Mouse (Mus musculus): Measurements from ENCODE around the gene Wbp2. TPM values are rescaled to one million over a fixed set of nuclear protein-coding genes. Genes with fewer than 3 reads are reported as not detected.

Gene Wbp2
- polyA plus RNA-seq, 1 experiment from 2014 or later = 164 TPM

GRCm38 (mm10) chr11:116062521-116062920 lies 24.3 kb downstream of the Wbp2 start:
- DNase-seq (ENCODE audit: low spot score) (no peak), ATAC-seq (ENCODE audit: low FRiP score) (no peak)
- no peak overlapping the region for H3K27ac ChIP-seq
- no peaks in the 10 kb centered on the region for H3K27me3 ChIP-seq (ENCODE audit: control insufficient read depth, insufficient read depth, low read length)
- no peak overlapping the region for H3K9ac ChIP-seq
- WGBS = 65% methylated on average over 8 of the region's 8 CpGs
- H3K9me3 ChIP-seq (ENCODE audit: control insufficient read depth, low read length) = no peaks in the 10 kb centered on the region
- H3K4me3 ChIP-seq (replicated peaks; ENCODE audit: low read length) = no peak overlapping the region
- H3K36me3 ChIP-seq (replicated peaks; ENCODE audit: control insufficient read depth, insufficient read depth) = peaks cover 46% of the 10 kb centered on the region
- H3K4me2 ChIP-seq (replicated peaks) = no peak overlapping the region
- no peaks in the 10 kb centered on the region for H3K4me1 ChIP-seq (replicated peaks; ENCODE audit: control insufficient read depth, insufficient read depth, low read length)

- H3K27me3 ChIP-seq (ENCODE audit: control insufficient read depth, insufficient read depth, low read length) = no peaks in the 10 kb centered on the region
- ATAC-seq (ENCODE audit: low FRiP score) (no peak), DNase-seq (ENCODE audit: low spot score) (no peak)
- H3K36me3 ChIP-seq (replicated peaks; ENCODE audit: control insufficient read depth, insufficient read depth) = peaks cover 53% of the 10 kb centered on the region
- no peaks in the 10 kb centered on the region for H3K4me1 ChIP-seq (replicated peaks; ENCODE audit: control insufficient read depth, insufficient read depth, low read length)
- no peak overlapping the region for H3K4me2 ChIP-seq (replicated peaks)
- H3K9me3 ChIP-seq (ENCODE audit: control insufficient read depth, low read length) = no peaks in the 10 kb centered on the region
- H3K27ac ChIP-seq = no peak overlapping the region
- no peak overlapping the region for H3K9ac ChIP-seq
- no peak overlapping the region for H3K4me3 ChIP-seq (replicated peaks; ENCODE audit: low read length)
- 84% methylated on average over 13 of the region's 13 CpGs for WGBS
Observed at GRCm38 (mm10) chr11:116061641-116062415, 25.0 kb downstream of the Wbp2 start.

- ATAC-seq (ENCODE audit: low FRiP score) (no peak), DNase-seq (ENCODE audit: low spot score) (no peak)
Observed at GRCm38 (mm10) chr11:116060596-116060995, 26.2 kb downstream of the Wbp2 start.

GRCm38 (mm10) chr11:116059691-116060025 lies 27.1 kb downstream of the Wbp2 start:
- Histone ChIP-seq H3K9ac (no peak overlapping the region), H3K36me3 (replicated peaks; ENCODE audit: control insufficient read depth, insufficient read depth) (peaks cover 74% of the 10 kb centered on the region), H3K4me3 (replicated peaks; ENCODE audit: low read length) (no peak overlapping the region), H3K4me1 (replicated peaks; ENCODE audit: control insufficient read depth, insufficient read depth, low read length) (no peaks in the 10 kb centered on the region), H3K27ac (no peak overlapping the region), H3K9me3 (ENCODE audit: control insufficient read depth, low read length) (no peaks in the 10 kb centered on the region), H3K4me2 (replicated peaks) (no peak overlapping the region), H3K27me3 (ENCODE audit: control insufficient read depth, insufficient read depth, low read length) (no peaks in the 10 kb centered on the region)
- DNase-seq (ENCODE audit: low spot score) (no peak), ATAC-seq (ENCODE audit: low FRiP score) (no peak)
- 94% methylated on average over 11 of the region's 11 CpGs for WGBS

More at GRCm38 (mm10) chr11:116060596-116060995, 26.2 kb downstream of the Wbp2 start:
- Histone ChIP-seq H3K27me3 (ENCODE audit: control insufficient read depth, insufficient read depth, low read length) (no peaks in the 10 kb centered on the region), H3K36me3 (replicated peaks; ENCODE audit: control insufficient read depth, insufficient read depth) (peaks cover 64% of the 10 kb centered on the region), H3K4me3 (replicated peaks; ENCODE audit: low read length) (no peak overlapping the region), H3K27ac (no peak overlapping the region), H3K9me3 (ENCODE audit: control insufficient read depth, low read length) (no peaks in the 10 kb centered on the region), H3K4me1 (replicated peaks; ENCODE audit: control insufficient read depth, insufficient read depth, low read length) (no peaks in the 10 kb centered on the region), H3K4me2 (replicated peaks) (no peak overlapping the region), H3K9ac (no peak overlapping the region)
- 95% methylated on average over 9 of the region's 9 CpGs for WGBS

- Histone ChIP-seq H3K4me2 (replicated peaks) (no peak overlapping the region), H3K36me3 (replicated peaks; ENCODE audit: control insufficient read depth, insufficient read depth) (peaks cover 79% of the 10 kb centered on the region), H3K9ac (no peak overlapping the region), H3K9me3 (ENCODE audit: control insufficient read depth, low read length) (no peaks in the 10 kb centered on the region), H3K4me1 (replicated peaks; ENCODE audit: control insufficient read depth, insufficient read depth, low read length) (no peaks in the 10 kb centered on the region), H3K4me3 (replicated peaks; ENCODE audit: low read length) (no peak overlapping the region), H3K27ac (no peak overlapping the region), H3K27me3 (ENCODE audit: control insufficient read depth, insufficient read depth, low read length) (no peaks in the 10 kb centered on the region)
- DNase-seq (ENCODE audit: low spot score) (no peak), ATAC-seq (ENCODE audit: low FRiP score) (no peak)
- 91% methylated on average over 17 of the region's 17 CpGs for WGBS
Observed at GRCm38 (mm10) chr11:116058868-116059690, 27.7 kb downstream of the Wbp2 start.

GRCm38 (mm10) chr11:116058022-116058614 lies 28.7 kb downstream of the Wbp2 start:
- Histone ChIP-seq H3K9ac (no peak overlapping the region), H3K9me3 (ENCODE audit: control insufficient read depth, low read length) (no peaks in the 10 kb centered on the region), H3K4me3 (replicated peaks; ENCODE audit: low read length) (no peak overlapping the region), H3K4me2 (replicated peaks) (no peak overlapping the region), H3K36me3 (replicated peaks; ENCODE audit: control insufficient read depth, insufficient read depth) (peaks cover 89% of the 10 kb centered on the region), H3K27ac (no peak overlapping the region), H3K27me3 (ENCODE audit: control insufficient read depth, insufficient read depth, low read length) (no peaks in the 10 kb centered on the region), H3K4me1 (replicated peaks; ENCODE audit: control insufficient read depth, insufficient read depth, low read length) (no peaks in the 10 kb centered on the region)
- ATAC-seq (ENCODE audit: low FRiP score) (no peak), DNase-seq (ENCODE audit: low spot score) (no peak)
- 88% methylated on average over 12 of the region's 12 CpGs for WGBS

GRCm38 (mm10) chr11:116057237-116057881 lies 29.4 kb downstream of the Wbp2 start:
- H3K36me3 ChIP-seq (replicated peaks; ENCODE audit: control insufficient read depth, insufficient read depth) = peaks cover 96% of the 10 kb centered on the region
- ATAC-seq (ENCODE audit: low FRiP score) (no peak), DNase-seq (ENCODE audit: low spot score) (no peak)
- no peak overlapping the region for H3K9ac ChIP-seq
- no peaks in the 10 kb centered on the region for H3K27me3 ChIP-seq (ENCODE audit: control insufficient read depth, insufficient read depth, low read length)
- no peak overlapping the region for H3K27ac ChIP-seq
- 93% methylated on average over 4 of the region's 4 CpGs for WGBS
- no peak overlapping the region for H3K4me3 ChIP-seq (replicated peaks; ENCODE audit: low read length)
- H3K4me1 ChIP-seq (replicated peaks; ENCODE audit: control insufficient read depth, insufficient read depth, low read length) = no peaks in the 10 kb centered on the region
- no peaks in the 10 kb centered on the region for H3K9me3 ChIP-seq (ENCODE audit: control insufficient read depth, low read length)
- H3K4me2 ChIP-seq (replicated peaks) = no peak overlapping the region

GRCm38 (mm10) chr11:116055873-116056272 lies 30.9 kb downstream of the Wbp2 start:
- Histone ChIP-seq H3K27ac (no peak overlapping the region), H3K9ac (no peak overlapping the region), H3K4me2 (replicated peaks) (no peak overlapping the region), H3K27me3 (ENCODE audit: control insufficient read depth, insufficient read depth, low read length) (no peaks in the 10 kb centered on the region), H3K4me1 (replicated peaks; ENCODE audit: control insufficient read depth, insufficient read depth, low read length) (no peaks in the 10 kb centered on the region), H3K36me3 (replicated peaks; ENCODE audit: control insufficient read depth, insufficient read depth) (peaks cover 97% of the 10 kb centered on the region), H3K9me3 (ENCODE audit: control insufficient read depth, low read length) (no peaks in the 10 kb centered on the region), H3K4me3 (replicated peaks; ENCODE audit: low read length) (no peak overlapping the region)
- no peak for DNase-seq (ENCODE audit: low spot score)
- no peak for ATAC-seq (ENCODE audit: low FRiP score)
- 98% methylated on average over 11 of the region's 11 CpGs for WGBS

All from hindbrain, embryonic 14.5 days (tissue).